Mouse (Mus musculus) midbrain, postnatal 0 days (tissue): ENCODE results near the gene Prss48. TPM values are rescaled to one million over a fixed set of nuclear protein-coding genes. Genes with fewer than 3 reads are reported as not detected.

Source experiments
- ATAC-seq: fragments of 200-750 bp; cut with Nextera tagmentation; 2 replicates; pipeline ENCODE4 v1.8.0; 2017; ENCODE audit warnings: moderate number of reproducible peaks, mild to moderate bottlenecking, moderate TSS enrichment, moderate library complexity; ENCODE audit not compliant: low FRiP score
- DNase-seq: peaks from one replicate; pipeline ENCODE4 v3.0.0-alpha.2; 2015; ENCODE audit warnings: low spot score
- H3K27ac ChIP-seq: fragments of 300-500 bp; sonication (generic); 2 replicates; pipeline ENCODE4 v1.5.1; 2014; ENCODE audit warnings: low read depth, mild to moderate bottlenecking, low read length, mixed read lengths
- H3K27me3 ChIP-seq: fragments of 300-500 bp; sonication (generic); 2 replicates; pipeline ENCODE4 v1.6.1; 2014; ENCODE audit warnings: low read length, control low read depth, mixed read lengths; ENCODE audit not compliant: insufficient read depth
- H3K36me3 ChIP-seq: fragments of 300-500 bp; sonication (generic); 2 replicates; pipeline ENCODE4 v1.6.1; 2014; ENCODE audit warnings: low read length, control low read depth, mixed read lengths; ENCODE audit not compliant: insufficient read depth
- H3K4me1 ChIP-seq: fragments of 300-500 bp; sonication (generic); 2 replicates; pipeline ENCODE4 v1.6.1; 2014; ENCODE audit warnings: mild to moderate bottlenecking, control low read depth, antibody characterized with exemption, low read length, mixed read lengths; ENCODE audit not compliant: insufficient read depth
- H3K4me2 ChIP-seq: fragments of 300-500 bp; sonication (generic); 2 replicates; pipeline ENCODE4 v1.6.1; 2014; ENCODE audit warnings: low read depth, mild to moderate bottlenecking, low read length, mixed read lengths; ENCODE audit not compliant: poor library complexity, severe bottlenecking
- H3K4me3 ChIP-seq: fragments of 300-500 bp; sonication (generic); 2 replicates; pipeline ENCODE4 v1.5.1; 2014; ENCODE audit warnings: low read depth, mild to moderate bottlenecking, low read length, moderate library complexity
- H3K9ac ChIP-seq: fragments of 300-500 bp; sonication (generic); replicated peaks from 2 replicates; pipeline ENCODE4 v1.6.1; 2014; ENCODE audit warnings: mild to moderate bottlenecking, low read length, moderate library complexity, mixed read lengths; ENCODE audit not compliant: poor library complexity, severe bottlenecking
- H3K9me3 ChIP-seq: fragments of 300-500 bp; sonication (generic); 2 replicates; pipeline ENCODE4 v1.6.1; 2016; ENCODE audit warnings: low read length, control low read depth
- CTCF ChIP-seq: IDR thresholded peaks from 2 replicates; pipeline ENCODE4 v1.5.1; 2016; ENCODE audit warnings: antibody characterized with exemption, mild to moderate bottlenecking
- WGBS: fragments of 180-500 bp; shearing (Covaris S2); extraction: QIAGEN DNeasy Blood & Tissue Kit; methylation state at CpG from one replicate; pipeline ENCODE4 v1.1.7; 2014; 5-methylcytosine and 5-hydroxymethylcytosine counted together
- polyA plus RNA-seq: library from polyadenylated mRNA; unstranded; fragments of >200 nt; fragmentation: Nextera tagmentation; extraction: Ambion mirVana; gene quantifications from 2 replicates; pipeline ENCODE4 v1.2.1, GENCODE M21; 2015
- total RNA-seq: library from RNA; depleted of rRNA; stranded (reverse); fragments of >200 nt; gene quantifications from 2 replicates; pipeline ENCODE4 v1.2.3, GENCODE M21; 2014

The Prss48 gene
- total and polyA plus RNA-seq, 2 experiments from 2014 or later, result not detected

GRCm38 (mm10) chr3:85980036-85980435, 22.3 kb downstream of the Prss48 start:
- no peak overlapping the region for H3K9ac ChIP-seq
- WGBS, result 90% methylated on average over 4 of the region's 4 CpGs
- H3K4me3 ChIP-seq, result no peak overlapping the region
- H3K27ac ChIP-seq, result no peak overlapping the region
- TF ChIP-seq CTCF, result no peak
- no peak for ATAC-seq
- H3K4me1 ChIP-seq, result no peaks in the 10 kb centered on the region
- no peaks in the 10 kb centered on the region for H3K36me3 ChIP-seq
- no peaks in the 10 kb centered on the region for H3K27me3 ChIP-seq
- DNase-seq, result no peak
- H3K4me2 ChIP-seq, result no peak overlapping the region
- H3K9me3 ChIP-seq, result no peaks in the 10 kb centered on the region

GRCm38 (mm10) chr3:85974451-85974850, 27.8 kb downstream of the Prss48 start:
- Histone ChIP-seq H3K36me3 (no peaks in the 10 kb centered on the region), H3K27me3 (no peaks in the 10 kb centered on the region), H3K4me1 (no peaks in the 10 kb centered on the region), H3K9ac (no peak overlapping the region), H3K4me2 (no peak overlapping the region), H3K4me3 (no peak overlapping the region), H3K27ac (no peak overlapping the region), H3K9me3 (no peaks in the 10 kb centered on the region)
- no peak for ATAC-seq
- TF ChIP-seq CTCF, result no peak
- DNase-seq, result no peak
- 74% methylated on average over 4 of the region's 4 CpGs for whole genome bisulfite sequencing

GRCm38 (mm10) chr3:85973376-85974140, 28.7 kb downstream of the Prss48 start:
- 89% methylated on average over 10 of the region's 10 CpGs for WGBS

GRCm38 (mm10) chr3:85971599-85971975, 30.7 kb downstream of the Prss48 start:
- no peak for TF ChIP-seq CTCF

More at GRCm38 (mm10) chr3:85973376-85974140, 28.7 kb downstream of the Prss48 start:
- H3K36me3 ChIP-seq, result no peaks in the 10 kb centered on the region
- H3K4me1 ChIP-seq, result no peaks in the 10 kb centered on the region
- no peak overlapping the region for H3K27ac ChIP-seq
- H3K27me3 ChIP-seq, result no peaks in the 10 kb centered on the region
- no peak for DNase-seq
- H3K4me3 ChIP-seq, result no peak overlapping the region
- TF ChIP-seq CTCF, result no peak
- no peak for ATAC-seq
- 0 out of 2 replicates have a peak overlapping the region, but pooled peaks have one; percentile 88 for H3K4me2 ChIP-seq
- no peak overlapping the region for H3K9ac ChIP-seq
- H3K9me3 ChIP-seq, result no peaks in the 10 kb centered on the region

GRCm38 (mm10) chr3:85970742-85971598, 31.3 kb downstream of the Prss48 start, which contains the start of gene Sh3d19:
Gene Sh3d19 (plus strand): TSS chr3:85971109.
- DNase-seq (peak; percentile 65), ATAC-seq (peak; percentile 89)
- H3K27me3 ChIP-seq, result no peaks in the 10 kb centered on the region
- no peak for TF ChIP-seq CTCF
- peak within 1 kb of the TSS; percentile 90 for H3K4me3 ChIP-seq
- H3K36me3 ChIP-seq, result no peaks in the 10 kb centered on the region
- H3K9me3 ChIP-seq, result no peaks in the 10 kb centered on the region
- H3K4me1 ChIP-seq, result no peaks in the 10 kb centered on the region
- peak within 1 kb of the TSS; percentile 88 for H3K4me2 ChIP-seq
- 0% methylated on average over 24 of the region's 73 CpGs for WGBS
- peak within 1 kb of the TSS; percentile 95 for H3K9ac ChIP-seq
- peak within 1 kb of the TSS; percentile 67 for H3K27ac ChIP-seq

More at GRCm38 (mm10) chr3:85971599-85971975, 30.7 kb downstream of the Prss48 start:
- Histone ChIP-seq H3K4me1 (no peaks in the 10 kb centered on the region), H3K4me3 (peak overlapping the region; percentile 90), H3K36me3 (no peaks in the 10 kb centered on the region), H3K27ac (peak overlapping the region; percentile 67), H3K4me2 (peak overlapping the region; percentile 88), H3K27me3 (no peaks in the 10 kb centered on the region), H3K9me3 (no peaks in the 10 kb centered on the region), H3K9ac (peak overlapping the region; percentile 95)
- 3% methylated on average over 13 of the region's 13 CpGs for WGBS
- ATAC-seq (no peak), DNase-seq (peak; percentile 7)
